Mouse (Mus musculus) neural tube, embryonic 14.5 days (tissue): ENCODE measurements around the gene Ccar1. TPM values are rescaled to one million over a fixed set of nuclear protein-coding genes. Genes with fewer than 3 reads are reported as not detected.

ENCODE experiments used
- ATAC-seq: fragments of 200-750 bp; cut with Nextera tagmentation; 2 replicates; pipeline ENCODE4 v1.8.0; 2017; ENCODE audit warnings: low read depth, mild to moderate bottlenecking, moderate TSS enrichment, moderate library complexity
- H3K27ac ChIP-seq: fragments of 300-500 bp; sonication (generic); 2 replicates; pipeline ENCODE4 v1.5.1; 2014; ENCODE audit warnings: low read depth, mild to moderate bottlenecking, control low read depth, low read length, moderate library complexity, mixed read lengths
- H3K27me3 ChIP-seq: fragments of 300-500 bp; sonication (generic); 2 replicates; pipeline ENCODE4 v1.6.1; 2014; ENCODE audit warnings: low read length; ENCODE audit not compliant: control insufficient read depth, insufficient read depth
- H3K36me3 ChIP-seq: fragments of 300-500 bp; sonication (generic); 2 replicates; pipeline ENCODE4 v1.6.1; 2014; ENCODE audit warnings: low read length, mixed read lengths; ENCODE audit not compliant: control insufficient read depth, insufficient read depth
- H3K4me1 ChIP-seq: fragments of 300-500 bp; sonication (generic); 2 replicates; pipeline ENCODE4 v1.6.1; 2014; ENCODE audit warnings: low read length; ENCODE audit not compliant: control insufficient read depth, insufficient read depth
- H3K4me2 ChIP-seq: fragments of 300-500 bp; sonication (generic); 2 replicates; pipeline ENCODE4 v1.6.1; 2014; ENCODE audit warnings: mild to moderate bottlenecking, low read depth, low read length, control low read depth
- H3K4me3 ChIP-seq: fragments of 300-500 bp; sonication (generic); 2 replicates; pipeline ENCODE4 v1.5.1; 2014; ENCODE audit warnings: low read depth, low read length, control low read depth, mixed read lengths
- H3K9ac ChIP-seq: fragments of 300-500 bp; sonication (generic); replicated peaks from 2 replicates; pipeline ENCODE4 v1.6.1; 2014; ENCODE audit warnings: low read depth, mild to moderate bottlenecking, control low read depth, low read length, mixed read lengths
- H3K9me3 ChIP-seq: fragments of 300-500 bp; sonication (generic); 2 replicates; pipeline ENCODE4 v1.6.1; 2016; ENCODE audit warnings: low read length; ENCODE audit not compliant: control insufficient read depth
- WGBS: fragments of 180-500 bp; shearing (Covaris S2); extraction: QIAGEN DNeasy Blood & Tissue Kit; methylation state at CpG from one replicate; pipeline ENCODE4 v1.1.7; 2014; 5-methylcytosine and 5-hydroxymethylcytosine counted together
- polyA plus RNA-seq: library from polyadenylated mRNA; unstranded; fragments of >200 nt; fragmentation: Nextera tagmentation; extraction: Ambion mirVana; gene quantifications from 2 replicates; pipeline ENCODE4 v1.2.1, GENCODE M21; 2014

The Ccar1 gene
- 110 TPM in 2 replicates for polyA plus RNA-seq

- ATAC-seq, result peak; percentile 99
- 4% methylated on average over 55 of the region's 55 CpGs for WGBS
- peak within 1 kb of the TSS; percentile 67 for H3K4me2 ChIP-seq
- H3K9ac ChIP-seq, result peak within 1 kb of the TSS; percentile 98
- peaks cover 26% of the 10 kb centered on the region for H3K36me3 ChIP-seq
- H3K27me3 ChIP-seq, result no peaks in the 10 kb centered on the region
- H3K27ac ChIP-seq, result peak within 1 kb of the TSS; percentile 95
- no peaks in the 10 kb centered on the region for H3K9me3 ChIP-seq
- H3K4me3 ChIP-seq, result peak within 1 kb of the TSS; percentile 98
- H3K4me1 ChIP-seq, result peaks cover 5% of the 10 kb centered on the region; the same call in 1 of the 2 replicates
Observed at GRCm38 (mm10) chr10:62792177-62793090, at the start of gene Ccar1. Ccar1 (minus strand) TSS chr10:62792286.

DNA sequence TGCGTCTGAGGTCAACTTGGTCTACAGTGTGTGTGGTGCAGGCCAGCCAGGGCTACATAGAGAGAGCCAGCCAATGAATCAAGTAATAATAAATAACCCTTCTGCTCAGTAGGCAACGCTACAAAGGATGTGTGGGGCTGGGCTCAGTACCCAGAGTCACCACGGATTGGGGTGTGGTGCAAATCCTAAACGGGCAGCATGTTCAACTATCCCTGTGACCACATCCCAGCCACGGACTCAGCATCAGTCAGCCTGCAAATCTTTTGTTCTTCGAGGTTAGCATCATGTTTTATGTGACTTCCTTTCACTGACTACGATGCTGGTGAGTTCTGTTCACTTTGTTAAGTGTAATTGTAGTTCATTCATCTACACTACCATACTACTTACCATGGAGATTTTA is 48.6 kb upstream of the Ccar1 start:
- H3K36me3 ChIP-seq, result peaks cover 15% of the 10 kb centered on the region; the same call in 1 of the 2 replicates
- no peak for ATAC-seq
- no peaks in the 10 kb centered on the region for H3K27me3 ChIP-seq
- WGBS, result 85% methylated on average over 7 of the region's 7 CpGs
- H3K4me1 ChIP-seq, result peaks cover 11% of the 10 kb centered on the region
- no peak overlapping the region for H3K4me2 ChIP-seq
- no peak overlapping the region for H3K9ac ChIP-seq
- H3K9me3 ChIP-seq, result no peaks in the 10 kb centered on the region
- H3K27ac ChIP-seq, result no peak overlapping the region
- H3K4me3 ChIP-seq, result no peak overlapping the region

GRCm38 (mm10) chr10:62837987-62838386 is 45.9 kb upstream of the Ccar1 start:
- no peak overlapping the region for H3K9ac ChIP-seq
- no peak overlapping the region for H3K4me2 ChIP-seq
- no peak for ATAC-seq
- H3K27me3 ChIP-seq, result no peaks in the 10 kb centered on the region
- H3K4me3 ChIP-seq, result no peak overlapping the region
- no peak overlapping the region for H3K27ac ChIP-seq
- no peaks in the 10 kb centered on the region for H3K9me3 ChIP-seq
- 94% methylated on average over 5 of the region's 5 CpGs for WGBS
- peaks cover 15% of the 10 kb centered on the region; the same call in 1 of the 2 replicates for H3K36me3 ChIP-seq
- H3K4me1 ChIP-seq, result 0 out of 2 replicates have a peak, but pooled peaks cover 3% of the 10 kb centered on the region

GRCm38 (mm10) chr10:62832783-62833182 is 40.7 kb upstream of the Ccar1 start:
- H3K27me3 ChIP-seq, result no peaks in the 10 kb centered on the region
- no peaks in the 10 kb centered on the region for H3K4me1 ChIP-seq
- WGBS, result 90% methylated on average over 9 of the region's 9 CpGs
- H3K27ac ChIP-seq, result no peak overlapping the region
- H3K4me3 ChIP-seq, result no peak overlapping the region
- peaks cover 3% of the 10 kb centered on the region; the same call in 1 of the 2 replicates for H3K36me3 ChIP-seq
- no peak for ATAC-seq
- no peak overlapping the region for H3K9ac ChIP-seq
- no peak overlapping the region for H3K4me2 ChIP-seq
- no peaks in the 10 kb centered on the region for H3K9me3 ChIP-seq

GRCm38 (mm10) chr10:62831546-62831945 is 39.5 kb upstream of the Ccar1 start:
- 77% methylated on average over 2 of the region's 2 CpGs for WGBS

GRCm38 (mm10) chr10:62824474-62824873 is 32.4 kb upstream of the Ccar1 start:
- Histone ChIP-seq H3K36me3 (peaks cover 9% of the 10 kb centered on the region), H3K4me1 (no peaks in the 10 kb centered on the region), H3K9ac (no peak overlapping the region), H3K4me3 (no peak overlapping the region), H3K9me3 (no peaks in the 10 kb centered on the region), H3K4me2 (no peak overlapping the region), H3K27ac (no peak overlapping the region), H3K27me3 (no peaks in the 10 kb centered on the region)
- ATAC-seq, result no peak
- WGBS, result 88% methylated on average over 8 of the region's 8 CpGs

More at GRCm38 (mm10) chr10:62831546-62831945, 39.5 kb upstream of the Ccar1 start:
- Histone ChIP-seq H3K27ac (no peak overlapping the region), H3K4me2 (no peak overlapping the region), H3K9me3 (no peaks in the 10 kb centered on the region), H3K4me3 (no peak overlapping the region), H3K27me3 (no peaks in the 10 kb centered on the region), H3K9ac (no peak overlapping the region), H3K36me3 (no peaks in the 10 kb centered on the region), H3K4me1 (no peaks in the 10 kb centered on the region)
- no peak for ATAC-seq

- WGBS, result 88% methylated on average over 4 of the region's 4 CpGs
Observed at GRCm38 (mm10) chr10:62823431-62823830, 31.3 kb upstream of the Ccar1 start.

GRCm38 (mm10) chr10:62810010-62810409 is 17.9 kb upstream of the Ccar1 start:
- no peak overlapping the region for H3K4me2 ChIP-seq
- H3K36me3 ChIP-seq, result peaks cover 24% of the 10 kb centered on the region
- H3K4me1 ChIP-seq, result no peaks in the 10 kb centered on the region
- no peaks in the 10 kb centered on the region for H3K9me3 ChIP-seq
- no peak overlapping the region for H3K9ac ChIP-seq
- H3K4me3 ChIP-seq, result no peak overlapping the region
- WGBS, result 81% methylated on average over 4 of the region's 4 CpGs
- H3K27me3 ChIP-seq, result no peaks in the 10 kb centered on the region
- ATAC-seq, result no peak
- no peak overlapping the region for H3K27ac ChIP-seq

More at GRCm38 (mm10) chr10:62823431-62823830, 31.3 kb upstream of the Ccar1 start:
- no peaks in the 10 kb centered on the region for H3K27me3 ChIP-seq
- no peak for ATAC-seq
- H3K4me3 ChIP-seq, result no peak overlapping the region
- no peak overlapping the region for H3K27ac ChIP-seq
- no peaks in the 10 kb centered on the region for H3K4me1 ChIP-seq
- H3K36me3 ChIP-seq, result peaks cover 18% of the 10 kb centered on the region
- no peak overlapping the region for H3K4me2 ChIP-seq
- H3K9ac ChIP-seq, result no peak overlapping the region
- no peaks in the 10 kb centered on the region for H3K9me3 ChIP-seq

GRCm38 (mm10) chr10:62808766-62809165 is 16.7 kb upstream of the Ccar1 start:
- Histone ChIP-seq H3K4me2 (no peak overlapping the region), H3K27ac (no peak overlapping the region), H3K36me3 (peaks cover 11% of the 10 kb centered on the region), H3K9ac (no peak overlapping the region), H3K4me1 (no peaks in the 10 kb centered on the region), H3K4me3 (no peak overlapping the region), H3K9me3 (no peaks in the 10 kb centered on the region), H3K27me3 (no peaks in the 10 kb centered on the region)
- ATAC-seq, result no peak
- WGBS, result 94% methylated on average over 2 of the region's 2 CpGs
